Mouse (Mus musculus) forebrain, embryonic 16.5 days (tissue): ENCODE data around the gene Aif1l. TPM values are rescaled to one million over a fixed set of nuclear protein-coding genes. Genes with fewer than 3 reads are reported as not detected.
A peak's percentile ranks its signal among the peaks of the same experiment; 100 is the strongest.

Experiments
- ATAC-seq: fragments of 200-750 bp; cut with Nextera tagmentation; 2 replicates; pipeline ENCODE4 v1.8.0; 2017; ENCODE audit warnings: mild to moderate bottlenecking, moderate library complexity
- H3K27ac ChIP-seq: fragments of 300-500 bp; sonication (generic); 2 replicates; pipeline ENCODE4 v1.5.1; 2014; ENCODE audit warnings: low read length, control low read depth
- H3K27me3 ChIP-seq: fragments of 300-500 bp; sonication (generic); replicated peaks from 2 replicates; pipeline ENCODE4 v1.6.1; 2014; ENCODE audit warnings: low read length; ENCODE audit not compliant: control insufficient read depth, insufficient read depth
- H3K36me3 ChIP-seq: fragments of 300-500 bp; sonication (generic); 2 replicates; pipeline ENCODE4 v1.6.1; 2014; ENCODE audit not compliant: control insufficient read depth, insufficient read depth
- H3K4me1 ChIP-seq: fragments of 300-500 bp; sonication (generic); replicated peaks from 2 replicates; pipeline ENCODE4 v1.6.1; 2014; ENCODE audit warnings: low read length; ENCODE audit not compliant: control insufficient read depth, insufficient read depth
- H3K4me2 ChIP-seq: fragments of 300-500 bp; sonication (generic); 2 replicates; pipeline ENCODE4 v1.6.1; 2014; ENCODE audit warnings: mild to moderate bottlenecking, low read length, control low read depth
- H3K4me3 ChIP-seq: fragments of 300-500 bp; sonication (generic); replicated peaks from 2 replicates; pipeline ENCODE4 v1.5.1; 2014; ENCODE audit warnings: mild to moderate bottlenecking, low read length, control low read depth
- H3K9ac ChIP-seq: fragments of 300-500 bp; sonication (generic); replicated peaks from 2 replicates; pipeline ENCODE4 v1.6.1; 2014; ENCODE audit warnings: low read depth, low read length, control low read depth
- H3K9me3 ChIP-seq: fragments of 300-500 bp; sonication (generic); 2 replicates; pipeline ENCODE4 v1.6.1; 2016; ENCODE audit warnings: low read length; ENCODE audit not compliant: control insufficient read depth
- WGBS: fragments of 180-500 bp; shearing (Covaris S2); extraction: QIAGEN DNeasy Blood & Tissue Kit; methylation state at CpG from one replicate; pipeline ENCODE4 v1.1.7; 2014; 5-methylcytosine and 5-hydroxymethylcytosine counted together
- polyA plus RNA-seq: library from polyadenylated mRNA; unstranded; fragments of >200 nt; fragmentation: Nextera tagmentation; extraction: Ambion mirVana; gene quantifications from 2 replicates; pipeline ENCODE4 v1.2.1, GENCODE M21; 2015

Gene Aif1l
- polyA plus RNA-seq, 1 experiment from 2014 or later: 45.9 TPM

- ATAC-seq: no peak
- H3K9me3 ChIP-seq: no peaks in the 10 kb centered on the region
- H3K27me3 ChIP-seq: no peaks in the 10 kb centered on the region
- 77% methylated on average over 2 of the region's 2 CpGs for WGBS
- H3K36me3 ChIP-seq: no peaks in the 10 kb centered on the region
- no peak overlapping the region for H3K4me3 ChIP-seq
- no peak overlapping the region for H3K9ac ChIP-seq
- peaks cover 8% of the 10 kb centered on the region for H3K4me1 ChIP-seq
- no peak overlapping the region for H3K27ac ChIP-seq
- H3K4me2 ChIP-seq: no peak overlapping the region
Observed at GRCm38 (mm10) chr2:31945580-31945979, 4.4 kb upstream of the Aif1l start.

DNA sequence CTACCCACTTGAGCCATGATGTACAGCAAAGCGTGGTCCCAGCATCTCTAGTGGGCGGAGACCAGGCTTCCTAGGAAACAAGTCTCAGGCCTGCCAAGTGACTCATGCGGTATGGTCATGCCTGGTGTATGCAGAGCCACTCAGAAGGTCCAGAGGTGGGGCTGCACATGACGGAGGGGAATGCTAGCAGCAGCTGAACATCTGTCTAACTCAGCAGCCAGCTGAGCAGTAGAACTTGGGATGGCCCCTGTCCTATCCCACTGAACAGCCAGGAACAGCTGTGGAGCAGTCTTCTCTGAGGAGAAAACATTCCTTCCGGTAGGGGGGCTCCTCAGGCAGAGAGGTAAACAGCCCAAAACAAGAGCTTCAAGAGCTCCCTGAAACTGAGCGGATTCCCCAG is 1.5 kb upstream of the Aif1l start:
- Histone ChIP-seq H3K27ac (no peak overlapping the region), H3K9me3 (no peaks in the 10 kb centered on the region), H3K4me2 (no peak overlapping the region), H3K4me1 (peaks cover 29% of the 10 kb centered on the region), H3K4me3 (no peak overlapping the region), H3K36me3 (no peaks in the 10 kb centered on the region), H3K27me3 (no peaks in the 10 kb centered on the region), H3K9ac (no peak overlapping the region)
- no peak for ATAC-seq
- WGBS: 81% methylated on average over 6 of the region's 6 CpGs

DNA sequence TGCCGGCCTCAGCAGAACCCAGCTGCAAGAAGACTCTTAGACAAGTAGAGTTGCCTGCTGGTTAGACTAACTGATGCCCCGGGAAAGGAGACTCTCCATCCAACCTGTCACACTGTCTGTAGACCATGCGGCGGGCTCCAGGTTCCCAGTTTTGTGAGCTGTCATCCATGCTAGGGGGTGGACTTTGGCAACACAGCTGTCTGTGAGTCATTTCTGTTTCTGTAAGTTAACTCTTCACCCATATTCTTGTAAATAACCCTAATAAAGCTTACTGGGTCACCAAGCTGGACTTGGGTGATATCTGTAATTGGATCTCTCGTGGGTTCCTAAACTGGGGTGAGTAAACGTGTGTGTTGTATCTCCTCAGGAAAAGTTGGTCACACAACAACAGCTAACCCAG is 1.1 kb upstream of the Aif1l start:
- Histone ChIP-seq H3K36me3 (no peaks in the 10 kb centered on the region), H3K4me1 (peaks cover 29% of the 10 kb centered on the region), H3K4me3 (no peak overlapping the region), H3K27ac (no peak overlapping the region), H3K9me3 (no peaks in the 10 kb centered on the region), H3K9ac (no peak overlapping the region), H3K27me3 (no peaks in the 10 kb centered on the region), H3K4me2 (no peak overlapping the region)
- ATAC-seq: no peak
- 78% methylated on average over 6 of the region's 6 CpGs for WGBS

- ATAC-seq: no peak
- H3K27ac ChIP-seq: no peak overlapping the region; the same call in 1 of the 2 replicates
- peak overlapping the region; percentile 80 for H3K9ac ChIP-seq
- H3K4me1 ChIP-seq: peaks cover 29% of the 10 kb centered on the region
- H3K4me3 ChIP-seq: peak overlapping the region; percentile 88
- WGBS: 8% methylated on average over 9 of the region's 9 CpGs
- H3K9me3 ChIP-seq: no peaks in the 10 kb centered on the region
- H3K4me2 ChIP-seq: peak overlapping the region; percentile 97
- no peaks in the 10 kb centered on the region for H3K36me3 ChIP-seq
- no peaks in the 10 kb centered on the region for H3K27me3 ChIP-seq
Observed at GRCm38 (mm10) chr2:31950966-31951365, 1.0 kb downstream of the Aif1l start.

GRCm38 (mm10) chr2:31952236-31952635 is 2.3 kb downstream of the Aif1l start:
- no peak overlapping the region for H3K4me3 ChIP-seq
- no peak overlapping the region for H3K27ac ChIP-seq
- no peaks in the 10 kb centered on the region for H3K36me3 ChIP-seq
- H3K9ac ChIP-seq: no peak overlapping the region
- ATAC-seq: no peak
- H3K27me3 ChIP-seq: no peaks in the 10 kb centered on the region
- peaks cover 29% of the 10 kb centered on the region for H3K4me1 ChIP-seq
- WGBS: 64% methylated on average over 10 of the region's 10 CpGs
- H3K9me3 ChIP-seq: no peaks in the 10 kb centered on the region
- no peak overlapping the region for H3K4me2 ChIP-seq

GRCm38 (mm10) chr2:31952725-31953124 is 2.8 kb downstream of the Aif1l start:
- no peak for ATAC-seq
- Histone ChIP-seq H3K27ac (no peak overlapping the region), H3K9ac (no peak overlapping the region), H3K4me1 (peaks cover 29% of the 10 kb centered on the region), H3K4me2 (no peak overlapping the region), H3K27me3 (no peaks in the 10 kb centered on the region), H3K9me3 (no peaks in the 10 kb centered on the region), H3K36me3 (no peaks in the 10 kb centered on the region), H3K4me3 (no peak overlapping the region)
- WGBS: 85% methylated on average over 3 of the region's 3 CpGs

- Histone ChIP-seq H3K4me2 (no peak overlapping the region), H3K27ac (no peak overlapping the region), H3K9ac (no peak overlapping the region), H3K4me3 (no peak overlapping the region), H3K9me3 (no peaks in the 10 kb centered on the region), H3K36me3 (no peaks in the 10 kb centered on the region), H3K4me1 (peaks cover 29% of the 10 kb centered on the region), H3K27me3 (no peaks in the 10 kb centered on the region)
- ATAC-seq: no peak
- 90% methylated on average over 8 of the region's 8 CpGs for WGBS
Observed at GRCm38 (mm10) chr2:31953687-31954086, 3.7 kb downstream of the Aif1l start.

DNA sequence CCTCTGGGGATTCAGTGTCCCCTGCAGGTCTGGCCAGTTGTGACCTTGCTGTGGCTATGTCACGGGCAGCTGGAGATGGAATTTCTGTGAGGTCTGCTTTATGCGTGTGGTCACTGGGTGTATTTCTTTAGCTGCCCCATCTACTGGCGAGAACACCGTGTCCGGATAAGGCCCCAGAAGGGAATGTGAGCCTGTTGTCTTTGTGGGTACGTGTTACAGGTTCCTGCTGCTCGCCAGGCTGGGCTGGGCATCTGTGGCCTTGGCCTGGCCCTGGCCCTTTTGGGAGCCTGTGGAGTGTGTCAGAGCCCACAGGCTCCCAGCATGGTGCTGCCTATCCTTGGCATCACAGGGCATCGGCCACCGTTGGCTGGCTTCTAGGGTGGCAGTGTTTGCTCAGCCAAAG is 4.8 kb downstream of the Aif1l start:
- Histone ChIP-seq H3K9ac (no peak overlapping the region), H3K27me3 (no peaks in the 10 kb centered on the region), H3K9me3 (no peaks in the 10 kb centered on the region), H3K4me3 (no peak overlapping the region), H3K36me3 (no peaks in the 10 kb centered on the region), H3K4me2 (no peak overlapping the region), H3K4me1 (peaks cover 25% of the 10 kb centered on the region), H3K27ac (no peak overlapping the region)
- no peak for ATAC-seq
- 87% methylated on average over 9 of the region's 9 CpGs for WGBS

- Histone ChIP-seq H3K36me3 (no peaks in the 10 kb centered on the region), H3K9ac (no peak overlapping the region), H3K4me2 (no peak overlapping the region), H3K27me3 (no peaks in the 10 kb centered on the region), H3K4me1 (peaks cover 19% of the 10 kb centered on the region), H3K27ac (no peak overlapping the region), H3K4me3 (no peak overlapping the region), H3K9me3 (no peaks in the 10 kb centered on the region)
- 86% methylated on average over 5 of the region's 5 CpGs for WGBS
- ATAC-seq: no peak
Observed at GRCm38 (mm10) chr2:31955686-31956085, 5.7 kb downstream of the Aif1l start.

DNA sequence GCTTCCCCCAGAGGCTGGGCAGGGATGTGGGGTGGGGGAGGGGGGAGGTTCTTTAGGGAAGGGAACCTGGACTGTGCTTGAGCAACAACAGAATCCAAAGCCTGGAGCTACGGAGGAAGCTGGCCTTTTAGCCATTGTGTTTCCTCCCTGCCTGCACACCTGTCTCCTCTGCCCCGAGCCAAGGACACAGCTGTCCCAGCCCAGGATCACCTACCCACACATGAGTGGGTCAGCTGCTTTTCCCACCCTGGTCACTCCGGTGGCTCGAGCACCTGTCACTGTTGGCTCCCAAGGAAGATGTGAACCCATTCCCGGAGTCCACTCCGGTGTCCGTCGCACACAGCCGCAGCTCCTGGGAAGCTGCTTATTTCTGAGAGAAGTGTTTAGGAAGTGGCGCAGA is 7.3 kb downstream of the Aif1l start:
- no peak overlapping the region for H3K4me2 ChIP-seq
- ATAC-seq: no peak
- H3K9me3 ChIP-seq: no peaks in the 10 kb centered on the region
- H3K4me1 ChIP-seq: peaks cover 13% of the 10 kb centered on the region
- H3K27me3 ChIP-seq: no peaks in the 10 kb centered on the region
- H3K9ac ChIP-seq: no peak overlapping the region
- no peak overlapping the region for H3K27ac ChIP-seq
- H3K36me3 ChIP-seq: no peaks in the 10 kb centered on the region
- no peak overlapping the region for H3K4me3 ChIP-seq
- WGBS: 91% methylated on average over 10 of the region's 10 CpGs
